Mouse (Mus musculus): ENCODE measurements around the gene Pkd1.

Pkd1 gene

DNA sequence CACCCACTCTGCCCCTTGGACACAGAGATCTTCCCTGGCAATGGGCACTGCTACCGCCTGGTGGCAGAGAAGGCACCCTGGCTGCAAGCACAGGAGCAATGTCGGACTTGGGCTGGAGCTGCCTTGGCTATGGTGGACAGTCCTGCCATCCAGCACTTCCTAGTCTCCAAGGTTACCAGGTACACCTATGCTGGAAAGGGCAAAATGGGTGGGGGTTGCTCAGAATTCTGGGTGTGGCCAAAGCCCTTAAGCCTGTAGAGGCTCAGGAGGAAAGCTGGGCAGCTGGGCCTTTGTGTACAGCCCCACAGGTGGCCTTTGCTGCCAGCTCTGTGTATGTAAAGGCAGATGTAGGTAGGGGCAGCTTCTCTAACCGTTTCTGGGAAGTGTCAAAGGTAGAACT, 16.2 kb downstream of the Pkd1 start:
- DNase-seq (ENCODE audit: low spot score in 2 of 2) = no peak

DNA sequence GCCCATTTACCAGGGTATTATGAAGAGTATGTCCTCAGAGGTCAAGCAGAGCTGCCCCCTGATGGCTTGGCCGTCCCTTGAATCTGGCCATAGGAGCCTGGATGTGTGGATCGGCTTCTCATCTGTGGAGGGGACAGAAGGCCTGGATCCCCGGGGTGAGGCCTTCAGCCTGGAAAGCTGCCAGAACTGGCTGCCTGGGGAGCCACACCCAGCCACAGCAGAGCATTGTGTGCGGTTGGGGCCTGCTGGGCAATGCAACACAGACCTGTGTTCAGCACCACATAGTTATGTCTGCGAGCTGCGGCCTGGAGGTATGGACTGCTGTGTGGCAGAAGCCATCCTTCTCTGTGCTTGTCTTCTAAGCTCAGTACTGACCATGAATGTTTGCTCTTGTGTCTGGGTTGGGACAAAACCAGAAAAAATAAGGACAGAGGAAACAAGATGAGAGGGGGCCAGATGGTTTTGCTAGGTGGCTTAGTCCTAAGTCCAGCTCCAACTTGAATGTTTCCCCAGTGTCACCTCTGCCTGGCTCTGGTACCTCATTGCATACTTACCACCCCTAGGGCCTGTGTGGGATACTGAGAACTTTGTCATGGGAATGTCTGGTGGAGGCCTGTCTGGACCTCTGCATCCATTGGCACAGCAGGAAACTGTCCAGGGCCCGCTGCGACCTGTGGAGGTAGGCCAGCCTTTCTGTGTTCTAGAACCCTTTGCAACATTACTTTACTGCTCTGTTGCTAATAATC, 17.6 kb downstream of the Pkd1 start:
- peak; percentile 60 to 61 for DNase-seq (ENCODE audit: low spot score in 2 of 2)

DNA sequence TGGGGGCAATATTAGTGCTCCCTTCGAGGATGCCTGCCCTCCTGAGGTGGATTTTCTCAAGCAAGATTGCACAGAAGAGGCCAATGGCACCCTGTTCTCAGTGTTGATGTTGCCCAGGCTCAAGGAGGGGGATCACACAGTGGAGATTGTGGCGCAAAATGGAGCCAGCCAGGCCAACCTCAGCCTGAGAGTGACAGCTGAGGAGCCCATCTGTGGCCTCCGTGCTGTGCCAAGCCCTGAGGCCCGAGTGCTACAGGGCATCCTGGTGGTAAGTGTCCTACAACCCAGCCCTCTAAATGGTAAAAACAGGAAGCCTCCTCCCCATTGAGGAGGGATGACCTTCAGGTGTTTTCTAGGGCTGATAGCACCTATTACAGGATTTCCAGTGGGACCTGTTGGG, 20.2 kb downstream of the Pkd1 start:
- DNase-seq (ENCODE audit: low spot score in 2 of 2) = no peak

GRCm38 (mm10) chr17:24572651-24573245, 23.1 kb downstream of the Pkd1 start:
- no peak for DNase-seq (ENCODE audit: low spot score in 2 of 2)

DNA sequence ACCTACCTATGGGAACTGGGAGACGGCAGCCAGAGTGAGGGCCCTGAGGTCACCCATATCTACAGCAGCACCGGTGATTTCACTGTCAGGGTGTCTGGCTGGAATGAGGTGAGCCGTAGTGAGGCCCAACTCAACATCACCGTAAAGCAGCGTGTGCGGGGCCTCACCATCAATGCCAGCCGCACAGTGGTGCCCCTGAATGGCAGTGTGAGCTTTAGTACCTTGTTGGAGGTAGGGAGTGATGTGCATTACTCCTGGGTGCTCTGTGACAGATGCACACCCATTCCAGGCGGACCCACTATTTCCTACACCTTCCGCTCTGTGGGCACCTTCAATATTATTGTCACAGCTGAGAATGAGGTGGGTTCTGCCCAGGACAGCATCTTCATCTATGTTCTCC, 24.2 kb downstream of the Pkd1 start:
- no peak for DNase-seq (ENCODE audit: low spot score in 2 of 2)

- no peak for DNase-seq (ENCODE audit: low spot score in 2 of 2)
These were observed 29.9 kb downstream of the Pkd1 start for GRCm38 (mm10) chr17:24579532-24579931.

- no peak for DNase-seq (ENCODE audit: low spot score in 2 of 2)
These were observed 30.7 kb downstream of the Pkd1 start for GRCm38 (mm10) chr17:24580287-24580686.

- DNase-seq (ENCODE audit: low spot score in 2 of 2) = peak in 1 of 2 experiments; percentile 32
These were observed 34.2 kb downstream of the Pkd1 start for GRCm38 (mm10) chr17:24583599-24584460.

DNA sequence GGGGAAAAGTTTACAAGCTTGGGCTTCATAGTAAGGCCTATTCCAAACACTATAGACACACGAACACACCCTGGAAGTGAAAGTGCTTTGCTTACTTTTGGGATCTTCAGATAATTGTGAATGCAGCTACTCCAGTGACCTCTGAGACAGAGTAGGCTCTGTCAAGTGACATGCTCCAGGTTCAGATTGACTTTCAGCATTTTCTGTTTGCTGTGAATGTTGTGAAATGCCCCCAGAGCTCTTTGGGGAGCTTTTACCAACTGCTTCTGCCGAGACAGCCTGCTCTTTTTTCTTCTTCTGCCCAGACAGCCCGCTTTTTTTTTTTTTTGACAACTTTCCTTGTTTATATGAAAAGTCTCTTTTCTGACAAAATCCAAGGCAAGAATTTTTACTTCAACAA, 34.9 kb downstream of the Pkd1 start:
- DNase-seq (ENCODE audit: low spot score in 2 of 2) = no peak

DNA sequence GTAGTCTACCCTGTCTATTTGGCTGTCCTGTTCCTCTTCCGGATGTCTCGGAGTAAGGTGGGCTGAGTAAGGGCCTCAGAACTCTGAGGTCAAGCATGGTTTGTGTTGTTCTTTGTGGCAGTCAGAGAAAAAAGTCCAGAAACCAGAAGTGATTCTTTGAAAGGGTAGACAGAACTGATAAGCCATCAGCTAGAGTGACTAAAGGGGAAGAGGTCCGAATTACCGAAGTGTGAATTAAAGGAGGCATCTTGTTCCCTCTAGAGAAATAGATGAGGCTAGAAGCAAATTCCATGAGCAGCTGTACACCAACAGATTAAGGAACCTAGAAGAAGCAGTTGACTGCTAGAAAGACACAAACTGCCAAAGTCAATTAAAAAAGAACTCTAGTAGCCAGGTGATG, 36.9 kb downstream of the Pkd1 start:
- no peak for DNase-seq (ENCODE audit: low spot score in 2 of 2)

DNA sequence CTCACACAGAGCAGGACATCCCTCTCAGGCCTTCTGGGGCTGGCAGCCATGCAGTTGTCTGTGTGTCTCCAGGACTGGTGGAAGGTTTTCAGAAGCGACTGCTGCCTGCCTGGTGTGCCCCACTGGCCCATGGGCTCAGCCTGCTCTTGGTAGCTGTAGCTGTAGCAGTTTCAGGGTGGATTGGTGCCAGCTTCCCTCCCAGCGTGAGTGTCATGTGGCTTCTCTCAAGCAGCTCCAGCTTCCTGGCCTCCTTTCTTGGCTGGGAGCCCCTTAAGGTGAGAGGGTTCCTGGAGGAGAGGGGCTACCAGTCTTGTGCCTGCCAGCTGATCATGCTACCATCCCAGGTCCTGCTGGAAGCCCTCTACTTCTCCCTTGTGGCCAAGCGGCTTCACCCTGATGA, 41.3 kb downstream of the Pkd1 start:
- DNase-seq (ENCODE audit: low spot score in 2 of 2) = peak in 1 of 2 experiments; percentile 29

GRCm38 (mm10) chr17:24591695-24592094, 42.1 kb downstream of the Pkd1 start:
- no peak for DNase-seq (ENCODE audit: low spot score in 2 of 2)

- DNase-seq (ENCODE audit: low spot score in 2 of 2) = no peak
These were observed 43.6 kb downstream of the Pkd1 start for GRCm38 (mm10) chr17:24593248-24593647.

DNA sequence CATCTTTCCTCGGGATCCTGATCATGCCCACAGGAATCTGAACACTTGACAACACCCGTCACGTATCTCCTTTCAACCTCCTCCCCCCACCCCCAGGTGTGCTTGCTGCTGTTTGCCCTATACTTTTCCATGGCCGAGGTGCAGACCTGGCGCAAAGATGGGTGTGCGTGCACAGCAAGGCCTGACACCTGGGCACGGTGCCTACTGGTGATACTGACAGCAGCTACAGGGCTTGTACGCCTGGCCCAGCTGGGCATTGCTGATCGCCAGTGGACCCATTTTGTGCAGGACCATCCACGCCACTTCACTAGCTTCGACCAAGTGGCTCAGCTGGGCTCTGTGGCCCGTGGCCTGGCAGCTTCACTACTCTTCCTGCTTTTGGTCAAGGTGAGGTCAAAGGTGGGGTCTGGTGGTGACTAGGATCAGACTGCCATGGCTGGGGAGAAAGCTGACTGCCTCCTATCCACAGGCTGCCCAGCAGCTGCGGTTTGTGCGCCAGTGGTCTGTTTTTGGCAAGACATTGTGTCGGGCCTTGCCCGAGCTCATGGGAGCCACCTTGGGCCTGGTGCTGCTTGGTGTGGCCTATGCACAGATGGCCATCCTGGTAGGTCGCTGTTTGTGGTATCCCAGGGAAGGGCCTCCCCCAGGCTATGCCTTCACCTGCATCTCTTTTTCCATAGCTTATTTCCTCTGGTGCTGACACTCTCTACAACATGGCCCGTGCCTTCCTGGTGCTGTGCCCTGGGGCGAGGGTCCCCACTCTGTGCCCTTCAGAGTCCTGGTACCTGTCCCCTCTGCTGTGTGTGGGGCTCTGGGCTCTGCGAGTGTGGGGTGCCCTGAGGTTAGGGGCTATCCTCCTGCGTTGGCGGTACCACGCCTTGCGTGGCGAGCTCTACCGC, 44.6 kb downstream of the Pkd1 start:
- DNase-seq (ENCODE audit: low spot score in 2 of 2) = no peak

DNA sequence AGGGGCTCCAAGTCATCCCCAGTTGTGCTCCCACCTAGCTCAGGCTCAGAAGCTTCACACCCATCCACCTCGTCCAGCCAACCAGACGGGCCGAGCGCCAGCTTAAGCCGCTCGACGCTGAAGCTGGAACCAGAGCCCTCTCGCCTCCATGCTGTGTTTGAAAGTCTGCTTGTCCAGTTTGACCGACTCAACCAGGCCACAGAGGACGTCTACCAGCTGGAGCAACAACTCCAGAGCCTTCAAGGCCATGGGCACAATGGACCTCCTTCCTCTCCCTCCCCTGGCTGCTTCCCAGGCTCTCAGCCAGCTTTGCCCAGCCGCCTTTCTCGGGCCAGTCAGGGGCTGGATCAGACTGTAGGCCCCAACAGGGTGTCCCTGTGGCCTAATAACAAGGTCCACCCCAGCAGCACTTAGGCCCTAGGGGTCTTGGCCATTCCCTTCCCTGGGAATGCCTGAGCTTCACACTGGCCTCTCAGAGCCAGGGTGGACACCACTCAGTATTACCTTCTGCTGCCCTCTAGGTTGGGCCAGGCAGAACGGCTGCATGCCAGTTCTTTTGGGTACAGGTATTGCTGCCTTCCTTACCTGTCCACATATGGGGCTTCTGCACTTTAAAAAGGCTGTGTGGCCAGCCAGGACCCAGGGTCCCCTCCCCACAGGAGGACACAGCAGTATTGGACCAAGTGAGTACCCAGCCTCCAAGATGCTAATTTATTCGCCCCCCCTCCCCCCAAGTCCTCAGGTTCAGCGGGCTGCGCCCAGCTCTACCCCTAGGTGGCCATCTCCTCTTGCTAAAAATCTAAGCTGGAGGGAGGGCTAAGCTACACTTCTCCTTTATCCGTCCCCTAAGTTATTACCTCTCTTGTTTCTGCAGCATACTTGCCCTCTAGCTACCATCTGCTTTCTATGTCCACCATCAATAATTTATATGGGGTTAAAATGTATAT, 45.8 kb downstream of the Pkd1 start:
- no peak for DNase-seq (ENCODE audit: low spot score in 2 of 2)

DNA sequence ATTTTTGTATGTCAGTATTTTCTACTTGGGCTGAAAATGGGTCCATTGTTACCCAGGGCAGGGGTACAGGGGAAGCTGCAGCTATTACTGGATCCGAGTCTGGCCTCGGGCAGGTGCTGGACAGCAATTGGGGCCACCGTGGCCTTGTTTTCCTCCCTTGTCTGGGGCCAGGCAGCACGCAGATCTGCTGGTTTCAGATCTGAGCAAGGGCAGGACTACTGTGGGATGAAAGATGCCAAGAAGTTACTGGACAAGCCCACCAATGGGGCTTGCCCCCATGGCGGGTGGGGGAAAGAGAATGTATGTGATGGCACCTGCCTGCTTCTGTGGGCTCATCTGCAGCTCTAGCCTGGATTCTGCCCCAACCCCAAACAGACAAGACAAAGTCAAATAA, 46.4 kb downstream of the Pkd1 start:
- no peak for DNase-seq (ENCODE audit: low spot score in 2 of 2)

DNA sequence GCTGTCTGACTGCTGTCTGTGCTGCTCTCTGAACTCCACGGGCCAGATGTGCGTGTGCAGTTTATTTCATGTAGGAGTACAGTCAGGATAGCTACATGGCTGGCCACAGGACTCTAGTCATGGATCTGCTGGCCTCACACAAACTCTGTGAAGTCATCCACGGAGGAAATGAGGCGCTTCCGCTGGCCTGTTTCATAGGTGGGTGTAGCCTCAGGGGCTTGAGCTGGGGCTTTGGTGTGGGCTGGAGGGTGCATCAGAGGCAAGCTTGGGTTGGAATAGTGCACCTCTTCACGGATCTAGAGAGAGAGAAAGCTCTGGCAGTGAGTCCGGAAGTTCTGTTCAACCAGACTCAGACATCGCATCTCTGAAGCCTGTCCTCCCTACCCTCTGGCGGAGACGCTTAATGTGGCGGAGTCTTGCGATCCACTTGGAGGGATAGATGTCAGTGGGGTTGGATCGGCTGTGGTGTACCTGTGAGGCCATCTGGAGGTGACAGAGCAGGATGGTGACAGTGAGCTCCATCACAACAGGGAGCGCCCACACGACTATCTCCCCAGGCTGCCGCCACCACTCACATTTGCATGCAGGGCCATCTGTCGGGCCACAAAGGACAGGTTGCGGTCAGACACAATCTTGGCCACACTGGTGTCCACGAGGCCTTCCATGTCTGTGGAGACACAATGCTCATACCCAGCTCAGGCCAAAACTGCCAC, 47.0 kb downstream of the Pkd1 start:
- no peak for DNase-seq (ENCODE audit: low spot score in 2 of 2)

- no peak for DNase-seq (ENCODE audit: low spot score in 2 of 2)
These were observed 48.4 kb downstream of the Pkd1 start for GRCm38 (mm10) chr17:24597989-24598388.

DNA sequence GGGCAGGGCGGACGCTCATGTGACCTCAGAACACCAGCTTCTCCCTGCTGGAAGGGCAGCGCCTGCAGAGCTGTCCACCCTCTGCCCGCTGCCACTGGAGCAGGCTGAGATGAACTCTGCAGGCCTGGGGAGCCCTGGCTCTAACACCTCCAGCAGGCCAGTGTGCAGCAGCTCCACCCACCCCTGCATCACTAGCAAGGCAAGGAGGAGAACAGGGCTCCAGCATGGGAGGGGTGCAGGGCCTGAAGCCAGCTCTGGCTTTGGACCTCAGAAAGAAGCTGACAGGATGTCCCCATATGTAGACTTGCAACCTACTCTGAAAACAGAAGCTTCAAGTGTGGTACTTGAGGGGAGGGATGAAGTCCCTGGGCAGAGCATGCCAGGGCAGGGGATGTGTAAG, 50.9 kb downstream of the Pkd1 start:
- no peak for DNase-seq (ENCODE audit: low spot score in 2 of 2)

DNA sequence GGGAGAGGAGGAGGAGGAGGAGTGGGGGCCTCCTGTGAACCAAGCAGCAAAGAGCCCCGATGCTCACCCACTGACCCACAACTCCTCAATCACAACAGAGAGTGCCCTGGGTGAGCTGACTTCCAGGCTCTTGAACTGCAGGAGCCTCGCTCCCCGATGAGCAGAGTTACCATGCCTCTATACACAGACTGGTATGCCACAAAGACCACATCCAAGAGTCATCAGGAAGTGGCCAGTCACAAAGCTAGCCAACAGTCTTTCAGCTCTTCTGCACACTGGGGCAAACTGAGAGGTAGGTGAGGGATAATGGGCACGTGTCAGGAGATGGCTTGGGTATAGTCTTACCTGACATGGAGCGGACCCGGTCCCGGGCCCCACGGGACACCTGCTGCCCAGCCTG, 54.3 kb downstream of the Pkd1 start:
- DNase-seq (ENCODE audit: low spot score in 2 of 2) = no peak
